27 mouse cellular contexts compared by ENCODE assay signal in genomic region chr16:3771603-3772002, GRCm38 (mm10). TPM values are rescaled to one million over a fixed set of nuclear protein-coding genes. Genes with fewer than 3 reads are reported as not detected.
DNase-seq lines count a peak whose midpoint lies in the region; ATAC-seq and TF ChIP-seq lines count a peak whose summit lies in the region.
"Had no signal": no experiment of that assay in that cellular context is flagged by ENCODE, and none has a peak within 500 bp of the region (broad histone marks: within the 10 kb centered on the region; RNA-seq: fewer than 3 reads in every experiment).

No protein-coding gene starts in this region.

- intact Hi-C loops in left cerebral cortex, postnatal 36 days (cut with DNase I), result no loop called here

- no peaks in the 10 kb centered on the region for H3K27me3 ChIP-seq in heart, embryonic 12.5 days (replicated peaks)
- H3K27me3 ChIP-seq in CH12.LX (replicated peaks), result no peaks in the 10 kb centered on the region
- no peaks in the 10 kb centered on the region for H3K27me3 ChIP-seq in forebrain, embryonic 14.5 days (replicated peaks; ENCODE audit: control insufficient read depth, insufficient read depth, low read length)
- H3K27me3 ChIP-seq: Patski had no signal

- TF ChIP-seq EP300 in CH12.LX (IDR thresholded peaks at IDR 0.05; ENCODE audit: low read length), result no peak

- in situ Hi-C loops in CH12.LX (cut with MboI; ENCODE audit: low pct_ligation_motif_present, low pct_unique_long_range_greater_than_20kb, low sequenced_read_pairs), result no loop called here
- in situ Hi-C loops in ES-E14 (cut with MboI; ENCODE audit: low sequenced_read_pairs in 2 of 2, unreplicated experiment in 2 of 2), result no loop called here

- no peak overlapping the region for H3K27ac ChIP-seq in heart, embryonic 12.5 days (ENCODE audit: poor library complexity, severe bottlenecking)
- H3K27ac ChIP-seq in CH12.LX (ENCODE audit: insufficient read depth, low read depth) (no peak overlapping the region), ES-E14 (ENCODE audit: insufficient read depth, low read depth, low read length, poor library complexity, severe bottlenecking) (0 out of 2 replicates have a peak overlapping the region, but pooled peaks have one; percentile 40)
- H3K27ac ChIP-seq in forebrain, embryonic 14.5 days (ENCODE audit: low read depth, low read length), result no peak overlapping the region

- peak; percentile 61 for DNase-seq in heart, adult 11 months
- DNase-seq in CH12.LX (ENCODE audit: extremely low read depth) (no peak), ES-E14 (ENCODE audit: low read depth, low spot score) (no peak)
- no peak for DNase-seq in left cerebral cortex, postnatal 36 days (ENCODE audit: low spot score in 2 of 2)
- DNase-seq in forebrain, embryonic 14.5 days (ENCODE audit: low spot score), result no peak
- DNase-seq: adrenal gland, adult 2 months; adrenal gland, adult 8-10 months; adrenal gland, postnatal 10 days; adrenal gland, postnatal 14 days; adrenal gland, postnatal 25 days; adrenal gland, postnatal 36 days; B cell, adult 2 months; cerebellum, adult 11 months; cerebellum, adult 11-12 months; cerebellum, adult 18-20 months; cerebellum, adult 2 months; cerebellum, adult 8-10 months had no signal

- dilution Hi-C loops in CH12.LX (cut with MboI; ENCODE audit: extremely low pct_ligation_motif_present, extremely low pct_unique_long_range_greater_than_20kb, low sequenced_read_pairs), result no loop called here

- no peaks in the 10 kb centered on the region for H3K4me1 ChIP-seq in heart, embryonic 12.5 days (replicated peaks)
- H3K4me1 ChIP-seq in CH12.LX (ENCODE audit: control insufficient read depth in 1 of 2, insufficient read depth in 2 of 2), result peaks cover 3 to 13% of the 10 kb centered on the region in 2 experiments; a peak in 3 of 4 replicates
- H3K4me1 ChIP-seq in ES-E14 (ENCODE audit: control insufficient read depth in 2 of 2, insufficient read depth in 2 of 2, low read length in 2 of 2, poor library complexity in 1 of 2), result no peaks in the 10 kb centered on the region
- H3K4me1 ChIP-seq in forebrain, embryonic 14.5 days (ENCODE audit: control insufficient read depth, insufficient read depth, low read length), result no peaks in the 10 kb centered on the region

- no peaks in the 10 kb centered on the region for H3K79me2 ChIP-seq in CH12.LX (replicated peaks; ENCODE audit: control insufficient read depth, extremely low read depth, insufficient read depth, poor library complexity, severe bottlenecking)

- no peak for TF ChIP-seq CTCF in CH12.LX (conservative IDR thresholded peaks at IDR 0.05 in 1 of 2, IDR thresholded peaks at IDR 0.05 in 1 of 2; ENCODE audit: low read depth in 2 of 2, low read length in 2 of 2)

- 87% methylated on average over 4 of the region's 4 CpGs for whole genome bisulfite sequencing in heart, embryonic 12.5 days
- WGBS in forebrain, embryonic 14.5 days, result 92% methylated on average over 4 of the region's 4 CpGs

- H3K9me3 ChIP-seq in heart, embryonic 12.5 days (replicated peaks), result no peaks in the 10 kb centered on the region
- no peaks in the 10 kb centered on the region for H3K9me3 ChIP-seq in CH12.LX (replicated peaks; ENCODE audit: low read length)
- H3K9me3 ChIP-seq in ES-E14 (ENCODE audit: control insufficient read depth, insufficient read depth, low read depth, low read length), result no peaks in the 10 kb centered on the region
- H3K9me3 ChIP-seq in forebrain, embryonic 14.5 days (replicated peaks; ENCODE audit: control insufficient read depth, low read length), result no peaks in the 10 kb centered on the region
- H3K9me3 ChIP-seq: G1E had no signal

- no peak overlapping the region for H3K4me2 ChIP-seq in heart, embryonic 12.5 days
- H3K4me2 ChIP-seq in CH12.LX (ENCODE audit: insufficient read depth, low read depth, poor library complexity, severe bottlenecking), result no peak overlapping the region
- H3K4me2 ChIP-seq in forebrain, embryonic 14.5 days (ENCODE audit: low read length), result no peak overlapping the region

- H3K4me3 ChIP-seq in heart, embryonic 12.5 days, result no peak overlapping the region
- H3K4me3 ChIP-seq in CH12.LX (replicated peaks in 1 of 3; ENCODE audit: low read depth in 2 of 3, low read length in 2 of 3, poor library complexity in 1 of 3) (no peak overlapping the region), ES-E14 (ENCODE audit: insufficient read depth in 1 of 2, low read depth in 1 of 2, low read length in 2 of 2, poor library complexity in 1 of 2, severe bottlenecking in 1 of 2) (no peak overlapping the region)
- no peak overlapping the region for H3K4me3 ChIP-seq in forebrain, embryonic 14.5 days (ENCODE audit: low read depth, low read length)

- no peak for TF ChIP-seq RAD21 in CH12.LX (IDR thresholded peaks at IDR 0.05; ENCODE audit: low read depth, low read length)

- TF ChIP-seq POLR2A in CH12.LX (IDR thresholded peaks at IDR 0.05; ENCODE audit: low read depth, low read length), result no peak

- H3K36me3 ChIP-seq in heart, embryonic 12.5 days, result no peaks in the 10 kb centered on the region
- H3K36me3 ChIP-seq in CH12.LX (replicated peaks in 1 of 2; ENCODE audit: control insufficient read depth in 1 of 2, insufficient read depth in 1 of 2, low read length in 1 of 2), result peaks cover 0 to 35% of the 10 kb centered on the region in 2 experiments
- H3K36me3 ChIP-seq in ES-E14 (ENCODE audit: control insufficient read depth, insufficient read depth, low read length, poor library complexity, severe bottlenecking), result no peaks in the 10 kb centered on the region; the same call in 1 of the 2 replicates
- H3K36me3 ChIP-seq in forebrain, embryonic 14.5 days (ENCODE audit: control insufficient read depth, insufficient read depth, low read length), result no peaks in the 10 kb centered on the region

- H3K9ac ChIP-seq in heart, embryonic 12.5 days, result no peak overlapping the region
- H3K9ac ChIP-seq in CH12.LX (ENCODE audit: insufficient read depth, low read depth) (no peak overlapping the region), ES-E14 (ENCODE audit: insufficient read depth, low read depth, low read length, poor library complexity, severe bottlenecking) (no peak overlapping the region)
- no peak overlapping the region for H3K9ac ChIP-seq in forebrain, embryonic 14.5 days (ENCODE audit: low read length)

- ATAC-seq in heart, embryonic 12.5 days (ENCODE audit: insufficient number of reproducible peaks, low FRiP score), result no peak
- no peak for ATAC-seq in forebrain, embryonic 14.5 days
- ATAC-seq: activated CD4-positive, CD25-positive, alpha-beta regulatory T cell, adult 4 months; CD4-positive, CD25-positive, alpha-beta regulatory T cell, adult 4 months; Patski had no signal

TF ChIP-seq in CH12.LX, 34 proteins besides CTCF, POLR2A, EP300 and RAD21:
- TF ChIP-seq TCF12 (IDR thresholded peaks at IDR 0.05; ENCODE audit: low read depth, low read length), result no peak
- no peak for TF ChIP-seq MAZ (IDR thresholded peaks at IDR 0.05; ENCODE audit: low read depth, low read length)
- peak; percentile 31; the same call in 1 of the 2 replicates for TF ChIP-seq MAFK (IDR thresholded peaks at IDR 0.05; ENCODE audit: insufficient replicate concordance, low read length)
- TF ChIP-seq JUN (IDR thresholded peaks at IDR 0.05; ENCODE audit: insufficient read depth, low read depth, low read length), result no peak

TF ChIP-seq in ES-E14, 5 proteins besides CTCF, POLR2A, EP300 and RAD21:
- TF ChIP-seq MAFK (IDR thresholded peaks at IDR 0.05; ENCODE audit: insufficient read depth, low read depth, low read length) (peak; percentile 57), HCFC1 (IDR thresholded peaks at IDR 0.05; ENCODE audit: borderline replicate concordance, insufficient read depth, low read length) (no peak), ZC3H11A (IDR thresholded peaks at IDR 0.05; ENCODE audit: borderline replicate concordance, low read depth, low read length) (no peak)

RNA-seq across cellular contexts. Expression of gene Zfp263, which starts 27.7 kb away (rescaled TPM):
- polyA plus RNA-seq in heart, embryonic 12.5 days (2016; fragmentation: Nextera tagmentation; extraction: Ambion mirVana), result 28.6 and 29.5 TPM in 2 replicates
- total RNA-seq in CH12.LX (2012; rRNA removed) (17.4 and 22.2 TPM in 2 replicates), CH12.LX (2014; rRNA removed) (24.2 and 25.8 TPM in 2 replicates), ES-E14 (2012; rRNA removed) (25.4 and 27.5 TPM in 2 replicates)
- 20.4 and 21.4 TPM in 2 replicates for polyA plus RNA-seq in CH12.LX (2012; ENCODE audit: insufficient read length, low read depth)
- total RNA-seq in left cerebral cortex, postnatal 36 days (2021), result 10 to 100 TPM; 14.9 to 18.6 TPM
- 27.3 and 30.9 TPM in 2 replicates for polyA plus RNA-seq in forebrain, embryonic 14.5 days (2014; fragmentation: Nextera tagmentation; extraction: Ambion mirVana)
- polyA plus RNA-seq: C2C12 had no signal

RNA-seq across cellular contexts. Expression of gene Mefv, which starts 53.7 kb away (rescaled TPM):
- polyA plus RNA-seq in heart, embryonic 12.5 days (2016; fragmentation: Nextera tagmentation; extraction: Ambion mirVana), result not detected in 2 replicates
- total RNA-seq in CH12.LX (2012; rRNA removed) (not detected in 2 replicates), CH12.LX (2014; rRNA removed) (not detected in 2 replicates), ES-E14 (2012; rRNA removed) (not detected in 2 replicates)
- polyA plus RNA-seq in CH12.LX (2012; ENCODE audit: insufficient read length, low read depth), result not detected in 2 replicates
- total RNA-seq in left cerebral cortex, postnatal 36 days (2021), result not detected
- not detected in 2 replicates for polyA plus RNA-seq in forebrain, embryonic 14.5 days (2014; fragmentation: Nextera tagmentation; extraction: Ambion mirVana)
- total RNA-seq: adrenal gland, adult 18-20 months; adrenal gland, adult 2 months; adrenal gland, postnatal 25 days; adrenal gland, postnatal 36 days; MEL had no signal
- polyA plus RNA-seq: activated CD4-positive, CD25-positive, alpha-beta regulatory T cell, adult 4 months; adrenal gland, adult 2 months; C2C12; cerebellum, adult 2 months; G1E; Patski had no signal

RNA-seq across cellular contexts. Expression of gene Olfr15, which starts 59.1 kb away (rescaled TPM):
- polyA plus RNA-seq in heart, embryonic 12.5 days (2016; fragmentation: Nextera tagmentation; extraction: Ambion mirVana), result not detected in 2 replicates
- not detected in 2 replicates for total RNA-seq in CH12.LX (2012; rRNA removed)
- total RNA-seq in CH12.LX (2014; rRNA removed), result not detected in 2 replicates
- polyA plus RNA-seq in CH12.LX (2012; ENCODE audit: insufficient read length, low read depth), result not detected in 2 replicates
- total RNA-seq in ES-E14 (2012; rRNA removed), result not detected in 2 replicates
- total RNA-seq in left cerebral cortex, postnatal 36 days (2021), result not detected
- polyA plus RNA-seq in forebrain, embryonic 14.5 days (2014; fragmentation: Nextera tagmentation; extraction: Ambion mirVana), result not detected in 2 replicates
- total RNA-seq: adrenal gland, adult 18-20 months; adrenal gland, adult 2 months; adrenal gland, adult 8-10 months; adrenal gland, postnatal 10 days; adrenal gland, postnatal 14 days; adrenal gland, postnatal 25 days; adrenal gland, postnatal 36 days; adrenal gland, postnatal 4 days; MEL had no signal
- polyA plus RNA-seq: activated CD4-positive, CD25-positive, alpha-beta regulatory T cell, adult 4 months; adrenal gland, adult 2 months; brain, embryonic 14.5 days; C2C12; cerebellum, adult 2 months; G1E had no signal
